ENCODE assay signal across 7 mouse cellular contexts in the genomic region with DNA sequence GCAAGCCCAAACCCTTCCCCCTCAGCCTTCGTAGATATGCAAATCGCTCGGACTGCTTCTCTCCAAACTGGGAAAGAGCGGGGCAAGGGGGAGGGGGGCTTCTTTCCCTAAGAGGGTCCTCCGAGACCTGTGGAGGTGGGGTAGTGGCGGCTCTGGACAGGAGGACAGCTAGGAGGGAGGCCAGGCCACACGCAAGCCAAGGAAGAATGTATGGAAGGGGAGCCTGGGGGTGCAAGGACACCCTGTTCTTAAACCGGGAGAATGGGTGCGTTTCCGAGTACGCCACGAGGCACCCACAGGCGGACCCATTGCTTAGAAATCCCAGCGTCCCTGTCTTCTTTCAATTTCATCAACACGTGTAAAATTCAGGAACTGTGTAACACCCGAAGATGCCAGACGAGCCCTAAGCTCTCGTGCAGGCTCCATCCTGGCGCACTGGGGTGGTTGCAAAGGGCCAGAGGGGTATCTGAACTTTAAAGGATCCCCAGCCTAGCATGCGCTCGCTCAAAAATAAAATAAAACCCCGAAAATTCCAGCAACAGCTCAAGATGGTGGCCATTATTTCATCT. TPM values are rescaled to one million over a fixed set of nuclear protein-coding genes. Genes with fewer than 3 reads are reported as not detected.
DNase-seq lines count a peak whose midpoint lies in the region; ATAC-seq and TF ChIP-seq lines count a peak whose summit lies in the region.

No protein-coding gene starts in this region.

- peak overlapping the region; percentile 89 for H3K4me3 ChIP-seq in C2C12 (ENCODE audit: insufficient read depth, poor library complexity, severe bottlenecking)
- peak overlapping the region; percentile 47 for H3K4me3 ChIP-seq in midbrain, embryonic 15.5 days

- H3K79me2 ChIP-seq in C2C12 (ENCODE audit: control insufficient read depth, insufficient read depth) = peaks cover 45% of the 10 kb centered on the region

- H3K27ac ChIP-seq in midbrain, embryonic 15.5 days = peak overlapping the region; percentile 16; the same call in 1 of the 2 replicates

- no peaks in the 10 kb centered on the region for H3K27me3 ChIP-seq in C2C12 (ENCODE audit: control insufficient read depth, insufficient read depth, insufficient read length)
- peaks cover 42% of the 10 kb centered on the region for H3K27me3 ChIP-seq in midbrain, embryonic 15.5 days (replicated peaks)

- H3K9me3 ChIP-seq in midbrain, embryonic 15.5 days = no peaks in the 10 kb centered on the region

- WGBS in midbrain, embryonic 15.5 days = under 1% methylated on average over 19 of the region's 22 CpGs

- no peak overlapping the region for H3K9ac ChIP-seq in midbrain, embryonic 15.5 days

- H3ac ChIP-seq in C2C12 (ENCODE audit: control insufficient read depth, insufficient read length, low read depth) = peak overlapping the region; percentile 28

- peak overlapping the region; percentile 96 for H3K4me2 ChIP-seq in midbrain, embryonic 15.5 days

- peaks cover 74% of the 10 kb centered on the region for H3K4me1 ChIP-seq in midbrain, embryonic 15.5 days

- no peak for ATAC-seq in midbrain, embryonic 15.5 days (replicated peaks)
- no peak for ATAC-seq in frontal cortex, adult (ENCODE audit: low TSS enrichment)

- no peak for TF ChIP-seq CTCF in C2C12 (IDR thresholded peaks at IDR 0.05; ENCODE audit: control insufficient read depth, insufficient read depth, insufficient read length)

- peak; percentile 37 for DNase-seq in NIH3T3 (ENCODE audit: low read depth)
- peak; percentile 49 to 66 for DNase-seq in heart, adult 9 months (ENCODE audit: low spot score in 2 of 2)
- DNase-seq in kidney, postnatal 14 days = peak; percentile 39
- no peak for DNase-seq in urinary bladder, postnatal 4 days (ENCODE audit: low spot score in 2 of 2)

- H3K36me3 ChIP-seq in C2C12 (ENCODE audit: control insufficient read depth, insufficient read depth) = peaks cover 23% of the 10 kb centered on the region
- no peaks in the 10 kb centered on the region for H3K36me3 ChIP-seq in midbrain, embryonic 15.5 days (replicated peaks)

- peaks cover 39% of the 10 kb centered on the region for H3K79me3 ChIP-seq in C2C12 (ENCODE audit: low read depth)

TF ChIP-seq in C2C12, 6 proteins besides CTCF, POLR2A, EP300 and RAD21:
- TF ChIP-seq USF1 (IDR thresholded peaks at IDR 0.05; ENCODE audit: low read depth) (no peak), MAX (IDR thresholded peaks at IDR 0.05) (peak; percentile 79), MYOD1 (IDR thresholded peaks at IDR 0.05; ENCODE audit: control insufficient read depth, insufficient read length, low read depth) (no peak), CEBPB (IDR thresholded peaks at IDR 0.05; ENCODE audit: low read depth) (no peak), FOSL1 (IDR thresholded peaks at IDR 0.05; ENCODE audit: insufficient read depth, low read length, poor library complexity, severe bottlenecking) (no peak), MYOG (IDR thresholded peaks at IDR 0.05; ENCODE audit: control insufficient read depth, extremely low read depth, insufficient read length) (no peak)

RNA-seq across cellular contexts. Expression of gene Ccnd1, which starts 0.4 kb away (rescaled TPM):
- 196 TPM for polyA plus RNA-seq in C2C12 (2012; fragmentation: generic; extraction: Trizol)
- 39.4 and 40.8 TPM in 2 replicates for polyA plus RNA-seq in midbrain, embryonic 15.5 days (2015; fragmentation: Nextera tagmentation; extraction: Ambion mirVana)

RNA-seq across cellular contexts. Expression of gene LTO1, which starts 25.2 kb away (rescaled TPM):
- polyA plus RNA-seq in C2C12 (2012; fragmentation: generic; extraction: Trizol) = 13.5 TPM
- 32.2 and 33.6 TPM in 2 replicates for polyA plus RNA-seq in midbrain, embryonic 15.5 days (2015; fragmentation: Nextera tagmentation; extraction: Ambion mirVana)

RNA-seq across cellular contexts. Expression of gene Fgf15, which starts 43.8 kb away (rescaled TPM):
- polyA plus RNA-seq in C2C12 (2012; fragmentation: generic; extraction: Trizol) = 0.02 TPM
- polyA plus RNA-seq in midbrain, embryonic 15.5 days (2015; fragmentation: Nextera tagmentation; extraction: Ambion mirVana) = 26.7 and 26.8 TPM in 2 replicates

Comparison
In these comparisons a context has a peak if more than half of its experiments do, and no peak if none do; other contexts are left out.
1. DNase-seq: peak in NIH3T3 (single experiment), heart, adult 9 months (2 of 2) and kidney, postnatal 14 days (single experiment); none in urinary bladder, postnatal 4 days (0 of 2).
2. RNA of gene Fgf15, which starts 43.8 kb away (polyA plus RNA-seq): 26.7 to 26.8 TPM in midbrain, embryonic 15.5 days; 0.02 TPM in C2C12 (single experiment); every median in the first group is over 10 times any median in the second.